Mouse (Mus musculus): ENCODE data around the gene Dgkq.

Dgkq gene

DNA sequence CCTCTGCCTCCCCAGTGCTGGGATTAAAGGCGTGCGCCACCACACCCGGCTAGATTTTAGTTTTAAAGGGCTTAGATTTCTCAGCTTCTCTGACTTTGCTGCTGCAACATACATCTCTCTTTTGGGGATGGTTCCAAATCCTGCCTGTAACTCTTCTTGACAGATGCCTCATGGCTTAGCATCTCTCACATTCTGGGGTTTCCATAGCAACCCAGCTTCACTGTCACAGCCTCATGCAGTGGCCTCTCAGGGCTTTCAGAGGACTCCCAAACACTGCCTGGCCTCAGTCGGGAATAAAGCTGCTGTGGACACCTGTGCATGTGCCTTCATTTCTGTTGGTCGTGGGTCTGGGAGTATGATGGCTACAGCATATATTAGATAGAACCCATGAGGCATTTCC, 19.6 kb upstream of the Dgkq start:
- no peak for DNase-seq (ENCODE audit: low spot score in 2 of 2)

DNA sequence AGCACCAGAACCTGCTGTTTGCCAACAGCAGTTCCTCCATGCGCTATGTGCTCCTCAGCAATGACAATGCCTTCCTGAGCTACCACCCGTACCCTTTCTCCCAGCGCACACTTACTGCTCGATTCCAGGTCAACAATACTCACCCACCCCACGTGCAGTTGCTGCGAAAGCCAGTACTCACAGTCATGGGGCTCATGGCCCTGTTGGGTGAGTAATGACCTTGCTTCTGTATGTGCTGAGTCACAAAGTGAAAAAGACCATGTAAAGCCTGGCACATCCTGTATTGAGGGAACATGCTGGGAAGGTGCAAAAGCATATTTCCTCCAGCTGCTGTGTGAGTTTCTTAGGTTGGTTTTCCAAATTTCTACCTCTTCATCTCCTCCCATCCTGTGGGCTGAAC, 11.4 kb upstream of the Dgkq start:
- no peak for DNase-seq (ENCODE audit: low spot score in 2 of 2)

DNA sequence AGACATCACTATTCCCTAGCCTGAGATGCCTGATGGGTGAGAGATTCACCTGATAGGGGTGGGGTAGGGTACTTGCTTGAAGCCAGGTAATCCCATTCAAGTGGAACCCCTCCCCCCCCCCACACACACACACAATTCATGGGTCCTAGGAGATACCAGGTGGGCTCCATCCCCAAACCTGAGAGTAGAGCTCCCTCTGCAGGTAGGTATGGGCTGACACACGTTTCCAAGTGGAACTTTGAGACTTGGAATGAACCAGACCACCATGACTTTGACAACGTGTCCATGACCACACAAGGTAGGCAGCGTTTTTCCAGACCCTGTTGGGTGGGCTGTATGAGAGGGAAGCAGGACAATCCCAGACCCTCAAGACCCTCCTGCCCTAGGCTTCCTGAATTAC, 10.4 kb upstream of the Dgkq start:
- DNase-seq (ENCODE audit: low spot score in 2 of 2), result no peak

DNA sequence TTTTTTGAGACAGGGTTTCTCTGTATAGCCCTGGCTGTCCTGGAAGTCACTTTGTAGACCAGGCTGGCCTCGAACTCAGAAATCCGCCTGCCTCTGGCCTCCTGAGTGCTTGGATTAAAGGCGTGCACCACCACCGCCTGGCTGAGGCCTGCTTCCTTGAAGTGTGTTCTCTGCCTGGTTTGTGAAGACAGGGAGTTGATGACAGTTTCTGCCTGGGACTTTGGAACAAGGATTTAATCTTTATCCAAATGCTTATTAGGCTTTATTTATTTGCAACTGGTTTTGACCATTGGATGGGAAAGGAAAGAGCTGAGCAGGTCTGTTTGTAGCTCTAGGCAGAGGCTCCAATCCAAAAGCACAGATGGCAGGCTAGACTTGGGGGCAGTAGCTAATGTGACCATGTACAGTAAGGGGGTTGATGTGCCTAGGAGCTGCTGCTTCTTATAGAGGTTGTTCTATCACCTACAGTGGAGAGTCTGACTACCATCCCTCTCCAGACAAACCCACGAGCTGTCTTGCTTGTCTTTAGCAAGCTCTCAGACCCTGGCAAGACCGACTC, 8.9 kb upstream of the Dgkq start:
- DNase-seq (ENCODE audit: low spot score in 2 of 2), result no peak

DNA sequence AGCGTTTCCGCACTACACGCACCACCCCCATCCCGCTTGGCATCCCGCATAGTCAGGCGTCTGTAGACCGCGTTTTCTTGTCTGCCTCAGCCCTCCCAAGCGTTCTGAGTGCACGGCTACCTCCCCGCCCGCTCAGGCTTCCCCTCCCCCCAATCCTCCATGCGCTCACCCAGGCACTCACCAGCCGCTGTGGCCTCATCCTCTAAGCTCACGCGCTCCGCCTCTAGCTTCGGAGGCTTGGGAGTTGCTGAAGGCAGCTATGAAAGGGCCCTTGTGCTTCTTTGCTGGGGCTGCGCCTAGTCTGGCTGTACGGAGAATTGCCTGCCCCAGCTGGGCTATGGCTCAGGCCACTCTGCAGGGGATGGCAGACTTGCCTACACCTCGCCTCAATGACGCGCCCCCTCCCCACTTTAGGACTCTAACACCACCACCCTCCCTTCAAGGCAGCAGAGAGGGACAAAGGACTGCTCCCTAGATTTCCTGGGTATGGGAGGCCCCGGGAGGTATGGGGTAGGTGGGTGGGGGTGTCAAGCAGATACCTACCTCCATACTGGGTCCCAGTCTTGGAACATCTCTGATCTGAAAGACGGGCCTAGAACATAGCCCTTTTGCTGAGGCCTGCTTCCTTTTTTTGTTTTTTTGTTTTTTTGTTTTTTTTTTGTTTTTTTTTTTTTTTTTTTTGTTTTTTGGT, 8.3 kb upstream of the Dgkq start:
- peak; percentile 81 to 83 for DNase-seq (ENCODE audit: low spot score in 2 of 2)

DNA sequence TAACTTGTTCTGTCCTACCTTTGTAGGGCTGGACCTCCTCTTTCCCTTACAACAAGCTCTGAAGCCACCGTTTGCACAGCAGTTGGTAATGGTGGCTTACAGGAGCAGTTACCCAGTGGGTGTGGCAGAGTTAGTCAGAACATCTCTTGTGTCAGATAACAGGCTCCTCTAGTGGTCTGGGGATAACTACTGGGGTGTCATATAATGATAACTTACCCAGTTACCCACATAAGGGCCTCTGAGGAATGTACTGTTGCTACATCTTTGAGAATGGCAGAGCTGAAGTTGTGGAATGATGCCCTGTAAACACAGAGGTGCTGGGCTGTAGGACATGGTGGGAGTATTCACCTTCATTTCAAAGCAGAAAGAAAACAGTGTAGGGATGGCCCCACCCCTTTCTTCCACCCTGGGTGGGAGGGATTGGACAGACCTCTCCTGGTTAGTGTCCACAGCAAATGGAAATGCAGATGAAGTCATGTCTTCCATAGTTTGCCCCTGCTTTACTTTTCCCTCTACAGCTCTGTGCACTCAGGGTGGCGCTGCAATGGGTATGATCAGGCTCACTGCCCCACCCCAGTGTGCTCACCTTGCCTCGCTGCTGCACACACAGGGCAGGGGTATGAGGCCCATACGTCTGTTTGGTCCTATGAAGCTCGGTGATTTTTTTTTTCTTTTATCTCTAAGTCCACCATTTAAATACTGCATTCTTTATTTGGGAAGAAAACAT, 7.5 kb upstream of the Dgkq start:
- no peak for DNase-seq (ENCODE audit: low spot score in 2 of 2)

DNA sequence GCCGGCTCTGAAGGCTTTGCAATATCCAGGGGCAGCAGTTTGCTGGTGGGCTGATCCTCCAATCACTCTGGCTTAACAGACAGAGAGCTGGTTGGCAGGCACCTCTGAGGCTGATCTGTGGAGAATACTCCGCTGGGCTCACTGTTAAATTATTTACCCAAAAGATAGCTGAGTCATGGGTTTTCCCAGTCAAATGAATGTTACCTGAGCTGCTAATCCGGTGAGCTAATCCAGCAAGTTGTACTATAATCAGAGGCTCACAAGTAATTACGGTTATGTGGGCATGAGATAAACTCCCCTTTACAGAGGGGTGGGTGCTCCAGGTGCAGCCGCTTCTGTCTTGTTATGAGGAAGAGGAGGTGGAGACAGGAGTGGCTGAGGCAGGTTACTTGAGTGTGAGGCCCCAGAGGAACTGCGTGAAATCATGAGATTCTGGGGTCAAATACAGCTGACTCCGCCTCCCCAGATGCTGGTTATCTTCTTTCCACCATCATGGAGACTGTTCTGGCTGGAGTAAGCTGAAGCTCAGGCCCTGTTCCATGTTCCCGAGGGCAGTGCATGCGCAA, 5.9 kb upstream of the Dgkq start, which contains the start of gene Slc26a1:
Slc26a1 (minus strand) TSS at position 319 of the 566 bp plus-strand sequence.
- no peak for DNase-seq (ENCODE audit: low spot score in 2 of 2)

DNA sequence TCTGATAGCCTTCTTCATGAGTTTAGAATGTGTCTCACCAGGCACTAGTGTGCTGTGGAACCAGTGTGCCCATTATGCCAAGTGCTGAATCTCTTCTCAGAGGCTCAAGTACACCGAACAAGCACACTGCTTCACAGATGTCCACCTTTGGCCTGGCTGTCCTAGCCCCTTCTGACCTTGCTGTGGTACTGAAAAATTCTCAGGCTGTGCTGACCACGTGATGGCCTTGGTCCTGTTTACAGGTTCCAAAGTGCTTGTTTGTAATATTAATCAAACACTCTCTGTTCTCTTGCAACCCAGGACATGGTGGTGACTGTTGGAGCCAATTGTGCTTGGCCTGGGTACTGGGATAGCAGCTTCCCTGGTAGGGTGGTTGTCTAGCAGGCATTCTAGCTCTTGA, 5.2 kb upstream of the Dgkq start:
- no peak for DNase-seq (ENCODE audit: low spot score in 2 of 2)

DNA sequence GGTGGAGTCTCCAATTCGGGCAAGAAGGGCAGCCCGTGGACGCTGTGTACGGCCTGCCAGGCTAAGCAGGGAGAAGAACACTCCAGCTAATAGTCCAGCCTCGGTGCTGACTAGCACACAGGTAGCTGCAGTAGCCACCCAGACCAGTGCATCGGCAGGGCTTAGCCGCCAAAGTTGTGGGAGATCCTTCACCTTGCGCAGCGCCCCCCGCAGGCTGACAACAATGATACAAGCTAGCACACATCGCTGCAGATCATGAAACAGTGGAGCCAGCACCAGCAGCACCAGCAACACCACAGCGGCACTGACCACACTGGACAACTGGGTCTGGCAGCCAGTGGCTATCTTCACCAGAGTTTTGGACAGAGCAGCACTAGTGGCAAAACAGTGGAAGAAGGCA, 2.3 kb upstream of the Dgkq start:
- no peak for DNase-seq (ENCODE audit: low spot score in 2 of 2)

DNA sequence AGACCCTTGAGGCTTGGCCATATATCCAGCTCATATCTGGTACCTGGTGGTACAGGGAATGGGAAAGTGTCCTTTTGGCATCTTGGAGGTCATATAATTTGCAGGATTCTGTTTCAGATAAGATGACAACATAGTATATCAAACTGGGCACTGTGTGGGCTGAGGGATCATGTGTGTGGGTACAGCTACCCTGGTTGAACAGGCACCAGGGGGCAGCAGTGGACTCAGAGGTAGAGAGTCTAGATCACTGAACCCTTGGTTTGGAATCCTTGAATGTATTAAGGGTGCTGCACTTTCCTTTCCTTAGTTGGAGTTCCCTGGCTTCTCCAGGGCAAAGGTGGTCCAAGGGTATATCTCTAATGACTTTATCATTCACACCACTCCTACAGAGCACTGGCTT, 1.3 kb upstream of the Dgkq start:
- no peak for DNase-seq (ENCODE audit: low spot score in 2 of 2)

DNA sequence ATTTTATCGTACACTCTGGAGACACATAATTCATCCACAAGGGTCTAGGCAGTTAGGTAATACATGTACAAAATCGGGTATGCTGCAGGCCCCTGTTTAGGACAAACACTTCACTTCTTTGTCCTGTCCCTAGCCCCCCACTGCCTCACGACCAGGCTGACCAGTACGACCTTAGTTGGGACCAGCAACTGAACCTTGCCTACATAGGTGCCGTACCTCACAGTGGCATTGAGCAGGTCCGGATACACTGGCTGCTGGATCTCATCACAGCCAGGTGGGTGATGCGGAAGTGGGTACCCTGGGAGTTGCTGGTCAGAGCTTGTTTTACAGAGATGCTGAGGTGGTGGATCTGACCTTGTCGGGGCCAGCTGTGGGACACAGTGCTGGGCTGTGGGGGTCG, 514 bp upstream of the Dgkq start:
- DNase-seq (ENCODE audit: low spot score in 2 of 2), result no peak

DNA sequence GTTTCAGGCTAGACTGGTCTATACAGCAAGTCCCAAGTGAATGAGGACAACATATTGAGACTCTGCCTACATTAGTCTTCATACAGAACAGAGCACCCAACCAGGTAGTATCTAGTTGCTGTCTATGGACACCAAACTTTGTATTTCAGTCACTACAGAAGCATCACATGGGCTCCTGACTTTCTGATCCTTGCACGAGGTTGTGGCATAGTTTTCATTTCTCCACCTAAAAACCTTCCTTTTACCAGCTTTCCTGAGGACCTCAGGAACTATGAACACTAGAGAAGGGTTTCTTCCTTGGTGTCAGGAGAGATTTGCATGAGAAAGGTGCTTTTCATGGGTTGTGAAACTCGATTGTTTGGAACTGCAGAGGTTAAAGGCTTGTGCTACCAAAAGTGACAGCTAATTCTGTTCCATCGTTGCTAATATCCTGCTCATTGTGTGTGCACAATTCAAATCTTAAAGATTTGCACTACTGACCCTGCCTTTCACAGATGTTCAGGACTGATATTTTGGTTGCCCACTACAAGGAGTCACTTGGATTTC, 1.0 kb downstream of the Dgkq start:
- DNase-seq (ENCODE audit: low spot score in 2 of 2), result peak in 1 of 2 experiments; percentile 2

DNA sequence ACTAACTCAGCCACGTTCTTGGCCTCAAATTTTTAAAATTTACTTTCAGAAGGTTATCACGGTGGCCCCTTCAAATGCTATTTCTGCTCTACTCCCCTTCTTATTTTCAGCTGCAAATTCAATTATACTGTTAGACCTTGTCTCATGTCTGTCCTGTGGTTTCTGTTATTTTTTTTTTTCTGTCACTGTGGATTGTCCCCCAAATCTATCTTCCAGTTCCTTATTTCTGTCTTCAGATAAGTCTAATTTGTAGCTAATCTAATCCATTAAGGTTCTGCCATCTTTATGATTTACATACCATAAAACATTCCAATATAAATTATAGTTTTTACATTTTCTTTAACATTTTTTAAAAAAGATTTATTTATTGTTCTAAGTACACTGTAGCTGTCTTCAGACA, 2.1 kb downstream of the Dgkq start:
- DNase-seq (ENCODE audit: low spot score in 2 of 2), result no peak

DNA sequence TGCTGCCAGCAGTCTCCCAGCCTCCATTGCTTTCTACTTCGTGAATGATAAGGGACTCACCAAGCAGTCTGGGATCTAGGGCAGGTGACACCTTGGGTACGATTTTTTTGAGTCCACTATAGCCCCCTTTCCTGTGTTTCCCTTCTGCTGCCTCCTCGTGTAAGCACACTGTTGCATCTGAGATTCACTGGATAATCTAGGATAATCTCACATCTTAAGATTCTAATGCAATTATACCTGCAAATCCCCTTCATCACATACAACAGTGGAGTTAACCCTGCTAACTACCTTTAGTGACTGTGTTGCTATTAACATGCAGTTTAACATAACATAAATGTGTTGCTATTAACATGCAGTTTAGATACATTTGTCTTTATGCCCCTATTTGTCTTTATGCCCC, 4.4 kb downstream of the Dgkq start:
- DNase-seq (ENCODE audit: low spot score in 2 of 2), result no peak

DNA sequence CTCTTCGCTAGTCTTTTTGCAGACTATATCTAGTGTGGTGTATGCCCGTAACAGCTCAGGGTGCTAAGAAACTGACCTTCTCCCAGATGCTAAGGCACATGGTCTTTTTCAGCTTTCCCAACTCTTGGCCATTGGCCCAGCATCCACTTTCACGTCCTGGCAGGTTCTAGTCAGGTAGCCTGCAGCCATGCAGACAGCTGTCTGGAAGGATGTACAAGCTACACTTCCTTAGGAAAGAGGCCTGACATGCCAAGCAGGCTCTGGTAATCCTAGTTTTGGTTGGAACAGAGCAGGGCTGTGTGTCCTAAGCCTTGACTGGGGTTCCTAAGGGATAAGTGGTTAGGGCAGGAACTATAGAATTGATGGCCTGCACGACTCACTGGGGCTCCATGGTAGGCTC, 6.7 kb downstream of the Dgkq start:
- no peak for DNase-seq (ENCODE audit: low spot score in 2 of 2)

DNA sequence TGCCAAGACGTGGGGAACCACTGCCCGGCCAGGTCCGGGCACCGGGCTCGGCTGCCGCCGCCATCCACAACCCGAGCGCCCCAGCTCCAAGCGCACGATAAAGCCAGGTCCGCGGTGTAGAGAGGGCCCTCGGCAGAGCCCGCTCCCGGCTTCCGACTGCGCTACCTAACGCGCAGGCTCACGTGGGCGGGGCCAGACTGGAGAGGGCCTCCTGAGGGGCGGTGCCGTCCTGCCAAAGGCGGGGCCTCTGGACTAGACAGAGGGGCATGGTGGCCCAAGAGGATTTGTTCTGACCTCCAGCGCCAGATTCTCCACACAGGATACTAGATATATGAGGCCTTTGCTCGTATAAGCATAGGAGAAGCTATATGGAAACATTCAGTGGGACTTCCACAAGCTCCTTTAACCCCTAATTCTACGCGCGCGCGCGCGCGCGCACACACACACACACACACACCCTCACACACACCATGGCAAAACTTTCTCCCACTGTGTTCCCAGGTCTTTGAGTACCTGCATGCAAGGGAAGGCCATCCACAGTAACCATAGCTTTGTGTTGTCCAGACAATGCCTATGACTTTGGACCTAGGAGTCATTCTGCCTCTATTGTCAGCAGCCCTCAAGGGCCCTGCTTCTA, 8.7 kb downstream of the Dgkq start:
- peak; percentile 88 to 90 for DNase-seq (ENCODE audit: low spot score in 2 of 2)

DNA sequence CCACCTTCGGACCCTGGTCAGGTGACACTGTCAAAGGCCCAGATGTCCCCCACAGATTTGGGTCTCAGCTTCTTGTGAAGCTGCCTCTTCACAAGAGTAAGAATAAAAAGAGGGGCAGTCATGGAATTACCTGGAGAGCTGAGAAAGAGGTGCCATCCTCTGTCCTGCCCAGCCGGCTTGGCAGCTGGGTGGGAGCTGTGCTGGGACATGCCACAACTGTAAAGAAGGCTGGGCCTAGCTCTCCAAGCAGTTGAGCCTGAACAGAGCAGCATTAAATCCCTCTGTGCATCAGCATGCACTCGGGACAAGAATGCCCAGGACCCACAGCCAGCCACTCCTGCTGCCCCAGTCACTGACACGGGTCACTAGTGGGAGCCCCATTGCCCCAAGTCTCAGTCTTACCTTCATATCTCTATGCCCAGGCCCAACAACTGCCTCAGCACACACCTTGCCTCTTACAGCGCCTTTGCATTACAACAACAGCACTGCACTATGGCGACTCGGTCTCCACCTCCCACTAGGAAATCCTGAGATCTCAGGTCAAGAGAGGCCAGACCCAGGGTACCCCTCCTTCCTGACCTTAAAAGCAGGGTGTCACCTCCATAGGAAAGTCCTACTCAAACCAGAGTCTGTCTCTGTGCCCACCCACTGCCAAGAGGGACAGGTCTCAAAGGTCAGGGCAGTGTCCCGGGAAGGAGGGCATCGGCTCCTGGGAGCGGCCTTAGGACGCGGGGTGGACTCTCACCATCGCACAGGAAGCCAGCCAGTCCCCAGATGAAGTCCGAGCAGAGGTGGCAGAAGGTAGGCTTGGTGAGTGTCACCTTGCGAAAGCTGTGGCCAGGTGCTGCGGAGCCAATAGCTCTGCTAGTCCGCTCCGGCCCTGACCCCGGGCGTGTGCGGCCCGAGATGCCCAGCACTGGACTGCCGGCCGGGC, 9.5 kb downstream of the Dgkq start, which contains the start of gene Idua:
Idua (plus strand) TSS at position 634 of the 934 bp plus-strand sequence.
- no peak for DNase-seq (ENCODE audit: low spot score in 2 of 2)

DNA sequence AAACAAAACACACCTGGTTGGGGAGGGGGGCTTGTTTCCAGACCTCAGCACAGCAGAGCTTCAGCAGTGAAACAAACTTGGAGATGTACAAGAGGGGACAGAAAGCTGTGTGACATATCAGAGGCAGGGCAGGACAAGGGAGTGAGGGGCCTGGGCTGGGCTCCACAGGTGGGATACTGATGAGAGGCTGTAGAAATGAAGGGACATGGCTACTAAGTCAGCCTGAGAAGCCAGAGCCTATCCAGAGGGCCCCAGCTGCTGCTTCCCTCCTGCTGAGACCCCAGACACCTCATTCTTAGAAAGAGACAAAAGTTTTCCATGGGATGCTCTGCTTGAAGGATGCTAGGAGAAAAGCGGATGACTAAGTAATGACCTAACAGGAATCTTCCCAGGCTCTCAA, 10.9 kb downstream of the Dgkq start:
- DNase-seq (ENCODE audit: low spot score in 2 of 2), result no peak

DNA sequence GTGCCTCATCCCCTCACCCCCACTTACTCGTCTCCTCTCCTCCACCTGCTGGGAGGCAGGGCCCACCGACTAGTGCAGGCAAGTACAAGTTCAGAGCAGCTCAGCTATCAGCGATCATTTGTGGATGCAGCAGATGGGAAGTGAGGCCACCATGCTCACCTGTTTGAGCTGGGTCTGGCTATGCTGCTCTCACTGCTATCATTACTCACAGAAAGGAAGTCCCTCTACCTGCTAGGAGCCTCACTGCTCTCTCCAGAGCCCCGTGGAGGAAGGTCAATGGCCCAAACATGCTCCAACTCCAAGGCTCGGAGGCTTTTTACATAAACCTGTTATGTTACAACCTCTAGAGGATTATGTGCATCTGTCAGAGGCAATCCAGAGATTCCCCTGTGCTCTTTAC, 12.1 kb downstream of the Dgkq start:
- DNase-seq (ENCODE audit: low spot score in 2 of 2), result no peak

DNA sequence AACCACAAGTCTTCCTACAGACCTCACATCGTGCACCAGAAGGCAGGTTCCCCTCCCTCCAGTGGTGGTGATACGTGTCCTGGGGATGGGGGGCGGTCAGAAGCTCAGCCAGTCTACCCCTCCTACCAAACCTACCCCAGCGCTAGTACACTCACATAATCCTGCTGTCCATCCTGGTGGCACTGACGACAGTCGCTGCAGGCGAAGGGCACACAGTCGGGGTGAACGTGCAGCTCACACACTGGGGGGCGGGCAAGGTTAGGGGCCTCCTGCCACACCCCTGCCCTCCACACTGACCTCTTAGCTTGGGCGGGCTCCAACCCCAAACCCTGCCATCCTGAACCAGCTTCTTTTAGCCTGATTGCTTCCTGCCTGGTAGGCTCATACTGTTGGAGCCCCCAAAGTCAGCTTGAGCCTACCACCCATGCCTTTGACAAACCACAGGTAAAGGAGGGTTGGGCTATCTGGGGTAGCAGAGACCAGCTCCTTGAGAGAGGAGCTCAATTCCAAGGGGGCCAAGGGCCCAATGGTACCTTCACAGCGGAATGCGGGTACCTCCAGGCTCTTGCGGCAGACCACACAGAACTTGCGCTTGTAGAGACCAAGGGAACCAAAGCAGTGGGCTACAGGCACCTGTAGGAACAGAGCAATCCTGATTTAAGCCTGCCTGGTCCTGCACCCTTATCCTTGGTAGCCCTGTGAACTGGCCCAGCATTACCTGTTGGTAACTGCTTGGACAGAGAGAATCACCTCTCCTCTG, 13.4 kb downstream of the Dgkq start:
- no peak for DNase-seq (ENCODE audit: low spot score in 2 of 2)
